Mouse (Mus musculus) hindbrain, embryonic 14.5 days (tissue): ENCODE data around the gene Gatad2b. TPM values are rescaled to one million over a fixed set of nuclear protein-coding genes. Genes with fewer than 3 reads are reported as not detected.
A peak's percentile ranks its signal among the peaks of the same experiment; 100 is the strongest.

Experiments used
- ATAC-seq: fragments of 200-750 bp; cut with Nextera tagmentation; 2 replicates; pipeline ENCODE4 v1.8.0; 2017; ENCODE audit warnings: moderate number of reproducible peaks, mild to moderate bottlenecking, moderate TSS enrichment, moderate library complexity; ENCODE audit not compliant: low FRiP score
- DNase-seq: peaks from one replicate; pipeline ENCODE4 v3.0.0-alpha.2; 2015; ENCODE audit warnings: low spot score
- H3K27ac ChIP-seq: fragments of 300-500 bp; sonication (generic); 2 replicates; pipeline ENCODE4 v1.5.1; 2014; ENCODE audit warnings: mild to moderate bottlenecking, moderate library complexity
- H3K27me3 ChIP-seq: fragments of 300-500 bp; sonication (generic); 2 replicates; pipeline ENCODE4 v1.6.1; 2014; ENCODE audit warnings: mild to moderate bottlenecking, low read length, mixed read lengths; ENCODE audit not compliant: control insufficient read depth, insufficient read depth
- H3K36me3 ChIP-seq: fragments of 300-500 bp; sonication (generic); replicated peaks from 2 replicates; pipeline ENCODE4 v1.6.1; 2014; ENCODE audit not compliant: control insufficient read depth, insufficient read depth
- H3K4me1 ChIP-seq: fragments of 300-500 bp; sonication (generic); replicated peaks from 2 replicates; pipeline ENCODE4 v1.6.1; 2014; ENCODE audit warnings: antibody characterized with exemption, low read length, mixed read lengths; ENCODE audit not compliant: control insufficient read depth, insufficient read depth
- H3K4me2 ChIP-seq: fragments of 300-500 bp; sonication (generic); replicated peaks from 2 replicates; pipeline ENCODE4 v1.6.1; 2014; ENCODE audit warnings: mild to moderate bottlenecking, moderate library complexity
- H3K4me3 ChIP-seq: fragments of 300-500 bp; sonication (generic); replicated peaks from 2 replicates; pipeline ENCODE4 v1.5.1; 2014; ENCODE audit warnings: mild to moderate bottlenecking, low read length
- H3K9ac ChIP-seq: fragments of 300-500 bp; sonication (generic); 2 replicates; pipeline ENCODE4 v1.6.1; 2014
- H3K9me3 ChIP-seq: fragments of 300-500 bp; sonication (generic); 2 replicates; pipeline ENCODE4 v1.6.1; 2016; ENCODE audit warnings: low read length; ENCODE audit not compliant: control insufficient read depth
- WGBS: fragments of 180-500 bp; shearing (Covaris S2); extraction: QIAGEN DNeasy Blood & Tissue Kit; methylation state at CpG from one replicate; pipeline ENCODE4 v1.1.7; 2014; 5-methylcytosine and 5-hydroxymethylcytosine counted together
- polyA plus RNA-seq: library from polyadenylated mRNA; unstranded; fragments of >200 nt; fragmentation: Nextera tagmentation; extraction: Ambion mirVana; gene quantifications from 2 replicates; pipeline ENCODE4 v1.2.1, GENCODE M21; 2014

Gatad2b gene
- polyA plus RNA-seq, 1 experiment from 2014 or later: 14.7 TPM

GRCm38 (mm10) chr3:90391004-90391403 is 98.0 kb downstream of the Gatad2b start:
- WGBS: 79% methylated on average over 4 of the region's 4 CpGs
- peaks cover 64% of the 10 kb centered on the region for H3K36me3 ChIP-seq

GRCm38 (mm10) chr3:90391941-90392340 is 99.0 kb downstream of the Gatad2b start:
- Histone ChIP-seq H3K9me3 (no peaks in the 10 kb centered on the region), H3K9ac (no peak overlapping the region), H3K4me1 (peaks cover 27% of the 10 kb centered on the region), H3K27me3 (no peaks in the 10 kb centered on the region), H3K27ac (no peak overlapping the region), H3K36me3 (peaks cover 65% of the 10 kb centered on the region), H3K4me3 (no peak overlapping the region), H3K4me2 (no peak overlapping the region)
- ATAC-seq (no peak), DNase-seq (no peak)
- WGBS: 93% methylated on average over 8 of the region's 8 CpGs

More at GRCm38 (mm10) chr3:90391004-90391403, 98.0 kb downstream of the Gatad2b start:
- Histone ChIP-seq H3K9ac (peak overlapping the region; percentile 92; the same call in 1 of the 2 replicates), H3K4me1 (peaks cover 30% of the 10 kb centered on the region), H3K27me3 (no peaks in the 10 kb centered on the region), H3K27ac (peak overlapping the region; percentile 96; the same call in 1 of the 2 replicates), H3K4me3 (no peak overlapping the region), H3K9me3 (no peaks in the 10 kb centered on the region), H3K4me2 (no peak overlapping the region)
- ATAC-seq (no peak), DNase-seq (no peak)

- no peak overlapping the region for H3K4me3 ChIP-seq
- no peak overlapping the region for H3K9ac ChIP-seq
- peaks cover 20% of the 10 kb centered on the region for H3K4me1 ChIP-seq
- H3K9me3 ChIP-seq: no peaks in the 10 kb centered on the region
- peaks cover 67% of the 10 kb centered on the region for H3K36me3 ChIP-seq
- no peaks in the 10 kb centered on the region for H3K27me3 ChIP-seq
- ATAC-seq (no peak), DNase-seq (no peak)
- no peak overlapping the region for H3K4me2 ChIP-seq
- H3K27ac ChIP-seq: no peak overlapping the region
- 80% methylated on average over 3 of the region's 3 CpGs for WGBS
These were observed 99.7 kb downstream of the Gatad2b start for GRCm38 (mm10) chr3:90392661-90393060.

- Histone ChIP-seq H3K4me1 (0 out of 2 replicates have a peak, but pooled peaks cover 4% of the 10 kb centered on the region), H3K36me3 (peaks cover 95% of the 10 kb centered on the region), H3K9me3 (no peaks in the 10 kb centered on the region), H3K9ac (no peak overlapping the region), H3K27ac (no peak overlapping the region), H3K4me3 (no peak overlapping the region), H3K27me3 (no peaks in the 10 kb centered on the region), H3K4me2 (no peak overlapping the region)
- WGBS: 86% methylated on average over 3 of the region's 3 CpGs
- ATAC-seq (no peak), DNase-seq (no peak)
These were observed 102.7 kb downstream of the Gatad2b start for GRCm38 (mm10) chr3:90395629-90396028.

GRCm38 (mm10) chr3:90400993-90401392 is 108.0 kb downstream of the Gatad2b start:
- no peak overlapping the region for H3K4me2 ChIP-seq
- no peak overlapping the region for H3K9ac ChIP-seq
- no peaks in the 10 kb centered on the region for H3K4me1 ChIP-seq
- DNase-seq (no peak), ATAC-seq (no peak)
- H3K27ac ChIP-seq: no peak overlapping the region
- WGBS: 83% methylated on average over 4 of the region's 4 CpGs
- no peak overlapping the region for H3K4me3 ChIP-seq
- no peaks in the 10 kb centered on the region for H3K27me3 ChIP-seq
- H3K36me3 ChIP-seq: peaks cover 99% of the 10 kb centered on the region
- H3K9me3 ChIP-seq: no peaks in the 10 kb centered on the region

- DNase-seq (no peak), ATAC-seq (no peak)
- Histone ChIP-seq H3K4me3 (no peak overlapping the region), H3K4me1 (no peaks in the 10 kb centered on the region), H3K27ac (no peak overlapping the region), H3K9ac (no peak overlapping the region), H3K36me3 (peaks cover 100% of the 10 kb centered on the region), H3K27me3 (no peaks in the 10 kb centered on the region), H3K4me2 (no peak overlapping the region), H3K9me3 (no peaks in the 10 kb centered on the region)
- WGBS: 94% methylated on average over 3 of the region's 3 CpGs
These were observed 111.1 kb downstream of the Gatad2b start for GRCm38 (mm10) chr3:90404121-90404520.

GRCm38 (mm10) chr3:90404609-90405008 is 111.6 kb downstream of the Gatad2b start:
- H3K9me3 ChIP-seq: no peaks in the 10 kb centered on the region
- no peak overlapping the region for H3K4me3 ChIP-seq
- WGBS: 91% methylated on average over 4 of the region's 4 CpGs
- H3K27me3 ChIP-seq: no peaks in the 10 kb centered on the region
- no peak for DNase-seq
- no peak overlapping the region for H3K27ac ChIP-seq
- no peak for ATAC-seq
- no peaks in the 10 kb centered on the region for H3K4me1 ChIP-seq
- no peak overlapping the region for H3K4me2 ChIP-seq
- H3K9ac ChIP-seq: no peak overlapping the region
- peaks cover 100% of the 10 kb centered on the region for H3K36me3 ChIP-seq

GRCm38 (mm10) chr3:90406414-90406813 is 113.4 kb downstream of the Gatad2b start:
- 98% methylated on average over 5 of the region's 5 CpGs for WGBS
- H3K9ac ChIP-seq: no peak overlapping the region
- no peak overlapping the region for H3K4me3 ChIP-seq
- peaks cover 100% of the 10 kb centered on the region for H3K36me3 ChIP-seq
- no peaks in the 10 kb centered on the region for H3K27me3 ChIP-seq
- no peaks in the 10 kb centered on the region for H3K4me1 ChIP-seq
- no peak overlapping the region for H3K27ac ChIP-seq
- H3K4me2 ChIP-seq: no peak overlapping the region
- no peak for ATAC-seq
- no peak for DNase-seq
- no peaks in the 10 kb centered on the region for H3K9me3 ChIP-seq

- WGBS: 93% methylated on average over 3 of the region's 3 CpGs
- H3K27ac ChIP-seq: no peak overlapping the region
- no peaks in the 10 kb centered on the region for H3K9me3 ChIP-seq
- H3K4me1 ChIP-seq: no peaks in the 10 kb centered on the region
- no peaks in the 10 kb centered on the region for H3K27me3 ChIP-seq
- H3K9ac ChIP-seq: no peak overlapping the region
- ATAC-seq: no peak
- no peak overlapping the region for H3K4me2 ChIP-seq
- H3K4me3 ChIP-seq: no peak overlapping the region
- peaks cover 93% of the 10 kb centered on the region for H3K36me3 ChIP-seq
- no peak for DNase-seq
These were observed 115.7 kb downstream of the Gatad2b start for GRCm38 (mm10) chr3:90408721-90409120.
